In genomic region chr3:138743061-138743671, GRCm38 (mm10) we compare ENCODE assay signal across 8 mouse cellular contexts. TPM values are rescaled to one million over a fixed set of nuclear protein-coding genes. Genes with fewer than 3 reads are reported as not detected.
DNase-seq lines count a peak whose midpoint lies in the region; ATAC-seq and TF ChIP-seq lines count a peak whose summit lies in the region.

No protein-coding gene starts in this region.

- peak; percentile 47; the same call in 1 of the 2 replicates for TF ChIP-seq POLR2A in testis, adult 2 months (IDR thresholded peaks at IDR 0.05; ENCODE audit: control insufficient read depth, low read depth, low read length)

- H3K27ac ChIP-seq in embryonic facial prominence, embryonic 11.5 days (replicated peaks; ENCODE audit: low read depth, low read length): no peak overlapping the region
- no peak overlapping the region for H3K27ac ChIP-seq in heart, embryonic 11.5 days (ENCODE audit: low read depth, low read length)
- H3K27ac ChIP-seq in kidney, embryonic 14.5 days (ENCODE audit: low read depth, low read length): 0 out of 2 replicates have a peak overlapping the region, but pooled peaks have one; percentile 24
- H3K27ac ChIP-seq in liver, embryonic 13.5 days: no peak overlapping the region
- no peak overlapping the region for H3K27ac ChIP-seq in testis, adult 2 months (ENCODE audit: control insufficient read depth, insufficient read depth, low read depth, low read length)

- peak overlapping the region; percentile 90 for H3K4me2 ChIP-seq in embryonic facial prominence, embryonic 11.5 days (ENCODE audit: low read depth, low read length)
- peak overlapping the region; percentile 95 for H3K4me2 ChIP-seq in heart, embryonic 11.5 days
- H3K4me2 ChIP-seq in kidney, embryonic 14.5 days (replicated peaks; ENCODE audit: low read depth, low read length): peak overlapping the region; percentile 88
- peak overlapping the region; percentile 94 for H3K4me2 ChIP-seq in liver, embryonic 13.5 days

- peak; percentile 86 for ATAC-seq in embryonic facial prominence, embryonic 11.5 days (replicated peaks; ENCODE audit: insufficient number of reproducible peaks, low FRiP score, low TSS enrichment, low read depth)
- ATAC-seq in heart, embryonic 11.5 days (replicated peaks; ENCODE audit: insufficient number of reproducible peaks, low FRiP score, low TSS enrichment): peak; percentile 56; the same call in 1 of the 2 replicates
- peak; percentile 88 for ATAC-seq in kidney, embryonic 14.5 days (ENCODE audit: low FRiP score, low TSS enrichment)
- peak; percentile 85 for ATAC-seq in liver, embryonic 13.5 days (ENCODE audit: low read depth)

- H3K4me3 ChIP-seq in embryonic facial prominence, embryonic 11.5 days (ENCODE audit: low read depth, low read length): peak overlapping the region; percentile 76
- H3K4me3 ChIP-seq in heart, embryonic 11.5 days (ENCODE audit: low read depth, low read length): peak overlapping the region; percentile 78
- peak overlapping the region; percentile 79 for H3K4me3 ChIP-seq in kidney, embryonic 14.5 days (ENCODE audit: low read length)
- H3K4me3 ChIP-seq in liver, embryonic 13.5 days (replicated peaks): peak overlapping the region; percentile 71
- H3K4me3 ChIP-seq in testis, adult 2 months (ENCODE audit: control insufficient read depth, low read depth, low read length): peak overlapping the region; percentile 85

- H3K9ac ChIP-seq in embryonic facial prominence, embryonic 11.5 days (replicated peaks; ENCODE audit: low read length): peak overlapping the region; percentile 82
- H3K9ac ChIP-seq in heart, embryonic 11.5 days (ENCODE audit: low read depth, low read length): peak overlapping the region; percentile 76
- peak overlapping the region; percentile 84 for H3K9ac ChIP-seq in kidney, embryonic 14.5 days (ENCODE audit: low read depth, low read length)
- peak overlapping the region; percentile 74 for H3K9ac ChIP-seq in liver, embryonic 13.5 days

- no peaks in the 10 kb centered on the region for H3K36me3 ChIP-seq in embryonic facial prominence, embryonic 11.5 days (replicated peaks; ENCODE audit: control insufficient read depth, insufficient read depth, low read depth, low read length)
- H3K36me3 ChIP-seq in heart, embryonic 11.5 days (ENCODE audit: control insufficient read depth, insufficient read depth, low read length): no peaks in the 10 kb centered on the region
- no peaks in the 10 kb centered on the region for H3K36me3 ChIP-seq in kidney, embryonic 14.5 days (ENCODE audit: control insufficient read depth, insufficient read depth, low read length)
- H3K36me3 ChIP-seq in liver, embryonic 13.5 days: no peaks in the 10 kb centered on the region
- H3K36me3 ChIP-seq in testis, adult 2 months (ENCODE audit: control insufficient read depth, insufficient read depth, low read length): no peaks in the 10 kb centered on the region

- H3K9me3 ChIP-seq in embryonic facial prominence, embryonic 11.5 days (replicated peaks; ENCODE audit: control insufficient read depth, low read length): no peaks in the 10 kb centered on the region
- H3K9me3 ChIP-seq in heart, embryonic 11.5 days (replicated peaks; ENCODE audit: control insufficient read depth, low read length): no peaks in the 10 kb centered on the region
- H3K9me3 ChIP-seq in kidney, embryonic 14.5 days (ENCODE audit: control insufficient read depth, low read length): no peaks in the 10 kb centered on the region
- no peaks in the 10 kb centered on the region for H3K9me3 ChIP-seq in liver, embryonic 13.5 days (replicated peaks)

- under 1% methylated on average over 33 of the region's 33 CpGs for WGBS in embryonic facial prominence, embryonic 11.5 days
- WGBS in heart, embryonic 11.5 days (ENCODE audit: insufficient replicate concordance): 1% methylated on average over 33 of the region's 33 CpGs
- WGBS in kidney, embryonic 14.5 days: under 1% methylated on average over 33 of the region's 33 CpGs
- WGBS in liver, embryonic 13.5 days (ENCODE audit: insufficient replicate concordance): 1% methylated on average over 33 of the region's 33 CpGs

- no peaks in the 10 kb centered on the region; the same call in 1 of the 2 replicates for H3K4me1 ChIP-seq in embryonic facial prominence, embryonic 11.5 days (ENCODE audit: control insufficient read depth, insufficient read depth, low read length)
- H3K4me1 ChIP-seq in heart, embryonic 11.5 days (ENCODE audit: control insufficient read depth, insufficient read depth, low read length): peaks cover 12% of the 10 kb centered on the region
- H3K4me1 ChIP-seq in kidney, embryonic 14.5 days (ENCODE audit: control insufficient read depth, insufficient read depth, low read length): peaks cover 21% of the 10 kb centered on the region
- H3K4me1 ChIP-seq in liver, embryonic 13.5 days (replicated peaks): peaks cover 34% of the 10 kb centered on the region
- H3K4me1 ChIP-seq in testis, adult 2 months (ENCODE audit: control insufficient read depth, insufficient read depth, low read length): peaks cover 19% of the 10 kb centered on the region

- TF ChIP-seq CTCF in testis, adult 2 months (IDR thresholded peaks at IDR 0.05; ENCODE audit: control insufficient read depth, insufficient read depth, insufficient replicate concordance, low read depth, low read length): no peak

- H3K27me3 ChIP-seq in embryonic facial prominence, embryonic 11.5 days (ENCODE audit: control insufficient read depth, insufficient read depth, low read length): no peaks in the 10 kb centered on the region
- peaks cover 8% of the 10 kb centered on the region; the same call in 1 of the 2 replicates for H3K27me3 ChIP-seq in heart, embryonic 11.5 days (ENCODE audit: control insufficient read depth, insufficient read depth, low read length)
- H3K27me3 ChIP-seq in kidney, embryonic 14.5 days (ENCODE audit: control insufficient read depth, insufficient read depth, low read length): peaks cover 9% of the 10 kb centered on the region; the same call in 1 of the 2 replicates
- H3K27me3 ChIP-seq in liver, embryonic 13.5 days: peaks cover 40% of the 10 kb centered on the region
- H3K27me3 ChIP-seq in testis, adult 2 months (ENCODE audit: control insufficient read depth, insufficient read depth, low read length): no peaks in the 10 kb centered on the region

- peak; percentile 88 for DNase-seq in A20 (ENCODE audit: low read depth, low spot score)
- peak; percentile 87 for DNase-seq in adrenal gland, postnatal 14 days
- DNase-seq in embryonic facial prominence, embryonic 11.5 days (ENCODE audit: low spot score): peak; percentile 84
- DNase-seq in liver, embryonic 13.5 days: peak; percentile 66
- DNase-seq in natural killer cell, adult 2 months (ENCODE audit: low spot score in 2 of 2): peak; percentile 37 to 46

RNA-seq across cellular contexts. Expression of gene Tspan5, which starts 1.2 kb away (rescaled TPM):
- total RNA-seq in adrenal gland, postnatal 14 days (2021): 38.2 and 39.1 TPM in 2 replicates
- polyA plus RNA-seq in embryonic facial prominence, embryonic 11.5 days (2014; fragmentation: Nextera tagmentation; extraction: Ambion mirVana): 34.4 and 36.2 TPM in 2 replicates
- 13.9 and 17.1 TPM in 2 replicates for polyA plus RNA-seq in heart, embryonic 11.5 days (2014; fragmentation: Nextera tagmentation; extraction: Ambion mirVana)
- 18.0 and 28.8 TPM in 2 replicates for polyA plus RNA-seq in kidney, embryonic 14.5 days (2014; fragmentation: Nextera tagmentation; extraction: Ambion mirVana)
- 4.3 and 4.9 TPM in 2 replicates for polyA plus RNA-seq in liver, embryonic 13.5 days (2015; fragmentation: Nextera tagmentation; extraction: Ambion mirVana)
- polyA plus RNA-seq in testis, adult 2 months (2012; rRNA removed): 23.6 and 27.9 TPM in 2 replicates
